Mouse (Mus musculus) inflammation-experienced regulatory T-cells, adult 6 months (primary cell): Measurements from ENCODE around the gene Heatr6. TPM values are rescaled to one million over a fixed set of nuclear protein-coding genes. Genes with fewer than 3 reads are reported as not detected.
A peak's percentile ranks its signal among the peaks of the same experiment; 100 is the strongest.

Experiments used
- ATAC-seq: one replicate; pipeline ENCODE4 v1.8.0; 2017
- polyA plus RNA-seq, 3 experiments: library from polyadenylated mRNA; unstranded; fragments of 100-300 nt; shearing (Covaris generic); gene quantifications; one replicate each; pipeline ENCODE4 v1.2.1; 2017

The Heatr6 gene
- polyA plus RNA-seq: 10 to 100 TPM; 28.7 to 42.7 (median 36.0) TPM

DNA sequence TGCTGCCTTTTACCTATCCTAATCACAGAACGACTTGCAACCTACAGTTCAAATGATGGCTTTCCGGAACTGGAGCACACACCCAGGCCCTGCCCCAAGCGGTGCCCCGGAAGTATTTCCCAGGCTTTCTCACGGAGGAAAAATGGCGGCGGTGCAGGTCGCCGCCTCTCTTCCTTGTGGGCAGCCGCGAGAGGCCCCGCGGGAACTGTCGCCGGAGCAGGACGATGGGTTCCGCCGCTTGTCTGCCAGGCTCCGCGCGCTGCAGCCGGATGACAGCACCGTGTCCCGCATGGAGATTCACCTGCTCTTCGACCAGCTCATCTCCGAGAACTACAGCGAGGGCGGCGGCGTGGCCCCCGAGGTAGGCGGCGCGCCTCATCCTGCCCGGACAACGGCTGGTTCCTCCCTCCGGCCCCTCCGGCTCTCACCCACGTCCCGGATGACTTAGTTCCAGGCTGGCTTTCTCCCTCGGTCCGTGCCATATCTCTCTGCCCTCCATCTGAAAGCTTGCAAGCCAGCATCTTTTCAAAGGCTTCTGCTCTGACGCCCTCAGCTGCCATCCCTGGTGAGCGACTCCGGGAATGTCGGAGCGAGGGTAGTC, at the start of gene Heatr6:
TSS of gene Heatr6 (plus strand) at position 116 of the 601 bp plus-strand sequence.
- peak; percentile 90 for ATAC-seq

DNA sequence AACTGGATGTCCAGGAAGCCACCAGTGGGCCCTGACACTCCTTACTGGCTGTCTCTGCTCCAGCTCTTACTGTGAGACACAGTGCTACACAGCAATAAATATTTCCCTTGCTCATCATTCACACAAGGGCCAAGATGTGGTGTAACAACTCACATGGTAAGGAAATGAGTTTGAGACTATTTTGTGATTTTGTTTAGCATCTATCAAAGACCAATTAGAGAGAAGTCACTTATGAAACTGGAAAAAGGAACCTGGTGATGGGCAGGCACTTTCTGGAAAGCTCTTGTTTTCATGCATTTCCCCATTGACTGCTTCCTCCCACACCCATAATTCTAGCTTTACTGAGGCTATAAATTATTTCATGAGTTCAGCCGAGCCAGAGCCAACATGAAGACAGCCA, 49.8 kb upstream of the Heatr6 start, which contains the start of gene Wfdc17:
TSS of gene Wfdc17 (plus strand) at position 287 of the 400 bp plus-strand sequence.
- no peak for ATAC-seq

DNA sequence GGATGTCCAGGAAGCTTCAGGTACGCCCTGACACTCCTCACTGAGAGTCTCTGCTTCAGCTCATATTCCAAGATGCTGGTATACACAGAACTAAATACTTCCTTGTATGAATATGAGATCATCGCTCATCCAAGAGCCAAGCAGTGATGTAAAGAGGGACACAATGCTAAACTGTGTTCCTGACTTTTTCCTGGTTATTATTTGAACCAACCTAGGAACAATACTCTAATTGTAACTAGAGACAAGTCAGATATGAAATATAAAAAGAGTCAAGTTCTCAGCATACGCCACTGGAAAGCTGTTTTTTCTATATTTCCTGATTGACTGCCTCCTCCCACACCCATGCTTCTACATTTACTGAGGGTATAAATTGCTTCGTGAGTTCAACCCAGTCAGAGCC, 44.8 kb upstream of the Heatr6 start, which contains the start of gene Wfdc18:
TSS of gene Wfdc18 (plus strand) at position 301 of the 400 bp plus-strand sequence.
- no peak for ATAC-seq

DNA sequence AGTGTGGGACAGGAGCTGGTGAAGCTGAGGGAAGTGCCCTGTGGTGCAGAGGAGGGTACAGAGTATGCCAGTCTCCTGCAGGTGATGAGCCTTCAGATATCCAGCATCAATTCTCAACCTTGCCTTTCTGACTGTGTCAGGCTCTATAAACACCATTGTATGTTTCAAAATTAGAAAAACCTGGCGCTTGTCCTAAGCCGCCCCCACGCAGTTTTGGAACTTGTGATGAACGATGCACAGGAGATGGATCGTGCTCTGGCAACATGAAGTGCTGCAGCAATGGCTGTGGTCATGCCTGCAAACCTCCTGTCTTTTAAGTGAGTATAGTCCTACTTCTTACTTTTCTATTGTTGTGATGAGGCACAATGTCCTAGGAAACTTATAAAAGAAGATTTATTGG, 43.8 kb upstream of the Heatr6 start:
- ATAC-seq: no peak

DNA sequence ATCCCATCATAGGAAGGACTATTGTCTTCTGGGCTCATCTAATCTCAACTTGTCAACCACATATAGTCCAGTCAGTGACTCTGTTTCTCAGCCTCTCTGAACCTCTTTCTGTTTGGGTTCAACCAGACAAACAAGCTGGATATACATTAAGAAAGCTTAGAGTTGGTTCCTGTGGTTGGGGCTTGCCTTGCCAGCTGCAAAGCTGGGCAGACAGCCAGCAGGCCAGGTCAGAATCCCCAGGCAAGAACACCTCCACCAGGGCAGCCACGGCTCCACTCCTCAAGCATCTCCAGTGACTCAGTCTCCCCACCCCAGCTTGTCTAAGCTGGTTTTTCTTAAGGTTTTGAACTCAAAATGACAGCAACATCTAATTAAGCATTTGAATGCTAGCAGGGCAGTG, 40.8 kb upstream of the Heatr6 start:
- no peak for ATAC-seq

DNA sequence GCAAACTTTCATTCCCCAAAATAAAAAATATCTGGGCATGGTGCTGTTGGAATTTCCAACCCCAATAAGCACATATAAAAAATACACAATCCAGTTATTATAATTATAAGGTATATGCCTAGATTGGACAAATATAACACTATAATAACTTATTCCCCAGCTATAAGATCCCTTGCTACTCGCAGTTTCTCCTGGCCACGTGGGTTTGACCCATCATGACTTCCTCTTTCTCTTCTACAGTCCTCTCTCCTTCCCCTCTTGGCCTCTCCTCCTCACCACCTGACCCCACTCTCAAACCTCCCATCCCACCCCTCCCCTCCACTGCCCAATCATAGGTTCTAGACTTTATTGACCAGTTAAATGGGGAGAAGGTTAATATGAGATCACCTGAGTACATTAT, 39.6 kb upstream of the Heatr6 start:
- ATAC-seq: no peak

DNA sequence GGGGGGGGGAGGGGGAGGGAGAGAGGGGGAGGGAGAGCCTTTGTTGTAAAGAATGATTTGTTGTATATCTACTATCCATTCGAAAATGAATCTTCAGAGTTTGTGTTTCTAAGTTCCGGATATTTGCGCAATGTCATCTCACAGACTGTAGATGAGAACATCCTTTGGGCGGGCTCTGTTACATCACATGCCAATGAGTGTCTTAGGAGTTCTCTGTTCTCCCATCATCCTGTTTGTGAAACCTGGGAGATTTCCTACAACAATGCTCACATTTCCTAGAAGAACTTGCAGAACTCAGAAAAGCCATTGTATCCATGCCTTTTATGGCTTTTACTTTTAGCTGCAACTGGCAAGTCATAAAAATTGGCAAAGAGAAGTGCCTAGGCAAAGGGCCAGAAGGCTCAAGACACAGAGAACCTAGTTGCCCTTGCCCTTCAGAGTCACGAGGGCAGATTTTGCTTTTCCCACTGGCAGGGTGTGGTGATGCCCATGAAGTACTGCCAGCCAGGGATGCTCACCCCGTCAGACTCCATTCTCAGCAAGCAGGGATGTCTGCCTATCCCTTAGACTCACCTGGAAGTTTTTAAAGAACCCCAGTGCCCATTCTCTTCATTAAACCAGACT, 36.3 kb upstream of the Heatr6 start:
- ATAC-seq: no peak

DNA sequence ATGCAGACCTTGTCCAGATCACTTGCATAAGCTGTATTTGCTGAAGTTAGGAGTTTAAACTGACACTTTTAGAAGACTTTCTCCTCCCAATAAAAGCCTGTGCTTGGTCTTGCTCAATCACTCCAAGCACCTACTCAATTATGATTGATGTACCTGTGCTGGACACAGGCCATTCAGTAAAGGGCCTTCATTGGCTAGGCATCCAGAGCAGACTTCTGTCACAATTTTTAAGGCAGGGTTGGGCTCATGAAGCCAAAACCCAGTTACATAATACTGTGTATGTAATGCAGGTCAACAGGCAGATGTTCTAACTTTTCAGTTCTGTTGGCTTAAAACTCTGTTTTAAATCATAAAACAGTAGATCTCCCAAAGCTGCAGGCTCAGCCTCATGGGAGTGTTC, 32.7 kb upstream of the Heatr6 start:
- ATAC-seq: no peak

DNA sequence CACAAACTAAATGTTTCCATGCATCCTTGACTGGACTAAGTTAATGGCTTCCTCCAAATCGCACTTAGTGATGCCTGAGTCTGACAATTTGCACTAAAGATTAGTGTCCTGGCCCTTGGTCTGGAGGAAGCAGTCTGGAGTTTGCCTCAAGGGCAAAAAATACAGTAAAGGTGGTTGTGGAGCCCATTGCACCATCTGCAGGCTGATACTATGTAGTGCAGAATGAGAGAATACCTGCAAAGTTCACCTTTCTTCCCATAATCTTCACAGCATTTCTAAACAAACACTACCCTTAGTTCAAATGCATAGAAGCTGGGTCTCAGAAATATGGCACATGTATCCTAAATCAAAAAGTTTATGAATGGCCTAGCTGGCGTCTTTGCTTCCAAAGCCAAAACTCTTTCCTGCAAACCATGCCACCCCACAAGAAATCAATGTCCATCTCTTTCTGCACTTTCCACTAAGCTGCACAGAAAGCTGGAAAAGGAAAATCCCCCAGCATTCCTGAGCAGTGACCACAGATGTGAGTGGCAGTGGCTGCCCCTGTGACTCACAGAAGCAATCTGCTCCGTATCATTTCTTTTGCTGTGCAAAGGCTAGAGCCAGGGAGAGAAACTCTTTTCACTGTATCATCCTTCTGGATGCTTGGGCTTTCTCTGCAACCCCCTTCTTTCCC, 24.6 kb upstream of the Heatr6 start:
- ATAC-seq: no peak

DNA sequence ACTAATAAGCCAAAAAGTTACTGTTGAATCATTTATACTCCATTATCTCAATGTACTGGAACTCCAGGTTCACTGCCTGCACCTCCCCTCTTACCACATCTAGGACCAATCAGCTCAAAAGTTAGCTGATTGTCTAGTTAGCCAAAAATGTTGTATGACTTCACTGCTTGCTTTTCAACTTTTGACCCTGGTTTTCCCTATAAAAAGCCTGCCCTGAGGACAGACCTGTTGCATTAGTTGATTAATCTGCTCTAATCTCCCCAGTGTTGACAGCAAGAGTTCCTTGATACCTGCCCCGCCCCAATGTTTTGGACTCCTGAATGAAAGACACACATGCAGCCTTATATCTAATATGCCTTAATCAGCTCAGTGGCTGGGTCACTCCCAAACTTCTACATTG, 22.4 kb upstream of the Heatr6 start:
- ATAC-seq: no peak

DNA sequence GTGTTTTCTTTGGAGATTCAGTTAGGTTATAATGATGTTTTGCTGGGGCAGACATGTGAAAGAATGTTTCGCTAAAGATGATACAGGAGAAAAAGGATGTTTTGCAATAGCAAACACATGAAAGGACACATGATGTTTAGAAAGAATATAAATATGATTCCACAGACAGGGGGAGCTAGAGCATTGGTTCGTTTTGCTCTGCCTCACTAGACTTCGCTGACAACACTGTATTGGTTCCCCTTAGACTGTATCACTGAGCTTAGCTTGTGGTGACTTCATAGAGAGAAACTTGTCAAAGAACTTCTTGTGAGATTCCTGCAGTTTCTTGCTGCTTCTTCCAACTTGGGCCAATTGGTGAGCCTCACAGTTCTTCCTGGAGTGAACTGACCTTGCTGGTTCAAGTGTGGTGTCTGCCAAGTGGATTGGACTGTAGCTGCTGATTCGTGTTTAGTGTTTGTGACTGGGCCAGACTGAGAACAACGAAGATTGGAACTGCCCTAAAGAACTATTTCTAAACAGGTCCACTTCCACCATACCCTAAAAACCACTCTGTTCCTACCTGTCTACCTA, 20.3 kb upstream of the Heatr6 start:
- ATAC-seq: no peak

DNA sequence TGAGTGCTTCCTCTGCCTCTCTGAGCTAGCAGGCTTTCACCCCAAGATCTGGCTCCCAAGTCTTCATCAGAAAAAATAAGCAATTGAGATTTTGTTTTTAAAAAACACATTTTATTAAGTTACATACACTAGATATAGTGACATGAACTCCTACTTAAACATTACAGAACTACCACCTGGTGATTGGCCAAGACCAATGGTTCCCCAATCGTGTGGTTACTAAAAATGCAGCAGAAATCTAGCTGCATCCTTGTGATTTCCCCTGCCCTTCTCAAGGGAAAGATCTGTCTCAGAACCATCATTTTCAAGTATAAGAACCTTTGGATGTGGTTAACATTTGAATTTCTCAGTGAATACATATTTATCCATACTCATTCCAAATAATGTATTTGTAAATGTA, 19.3 kb upstream of the Heatr6 start:
- no peak for ATAC-seq

DNA sequence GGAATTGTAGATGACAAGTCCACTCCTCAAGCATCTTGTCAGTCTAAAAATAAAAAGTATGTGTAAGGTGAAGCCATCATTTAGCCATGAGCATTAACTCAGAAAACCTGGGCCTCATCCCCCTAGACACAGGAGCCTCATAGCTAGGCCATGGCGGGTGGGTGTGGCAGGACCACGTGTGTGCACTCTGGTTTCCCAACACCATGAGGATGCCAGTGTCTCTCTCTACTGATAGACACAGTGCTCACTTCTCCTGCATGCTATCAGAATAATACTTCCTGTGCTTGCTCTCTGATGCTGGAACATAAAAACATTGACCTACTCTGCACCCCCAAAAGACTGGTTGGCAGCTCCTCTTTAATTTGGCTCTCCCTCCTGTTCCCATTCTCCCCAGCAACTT, 17.6 kb upstream of the Heatr6 start:
- ATAC-seq: no peak

DNA sequence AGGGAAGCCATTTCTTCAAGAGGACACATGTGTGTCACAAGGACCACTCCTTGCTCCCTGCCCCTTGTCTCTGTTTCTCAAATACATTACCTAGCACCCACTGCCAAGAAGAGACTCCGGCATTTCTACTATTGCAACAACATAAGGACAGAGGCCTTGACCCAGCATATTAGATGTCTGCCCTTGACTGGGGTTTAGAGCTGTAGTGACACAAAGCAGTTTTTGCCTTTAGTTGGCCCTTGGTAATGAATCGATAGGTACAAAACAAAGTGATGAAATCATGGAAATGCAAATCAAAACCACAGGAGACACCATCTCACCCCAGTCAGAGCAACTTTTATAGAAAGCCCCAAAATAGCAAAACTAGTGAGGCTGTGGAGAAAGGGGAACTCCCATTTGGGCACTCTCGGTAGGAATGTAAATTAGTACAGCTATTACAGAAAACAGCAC, 16.4 kb upstream of the Heatr6 start:
- peak; percentile 93 for ATAC-seq

DNA sequence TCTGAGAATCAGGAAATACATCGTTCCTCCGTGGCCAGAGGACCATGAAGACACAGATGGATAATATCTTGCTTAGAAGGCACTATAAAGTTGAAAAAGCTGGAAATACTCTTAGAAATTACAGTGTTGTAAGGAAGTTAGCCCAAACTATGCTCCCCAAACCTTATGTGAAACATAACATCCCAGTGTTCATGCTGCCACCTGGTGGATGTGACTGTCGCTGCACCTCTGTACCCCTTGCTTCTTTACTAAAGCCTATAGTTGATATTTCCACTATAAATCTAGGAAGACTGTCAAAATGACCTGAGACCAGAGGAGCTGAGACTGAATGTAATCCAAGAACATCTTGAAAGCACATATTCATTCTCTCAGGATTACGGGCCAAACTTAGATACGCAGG, 14.3 kb upstream of the Heatr6 start:
- ATAC-seq: peak; percentile 33

DNA sequence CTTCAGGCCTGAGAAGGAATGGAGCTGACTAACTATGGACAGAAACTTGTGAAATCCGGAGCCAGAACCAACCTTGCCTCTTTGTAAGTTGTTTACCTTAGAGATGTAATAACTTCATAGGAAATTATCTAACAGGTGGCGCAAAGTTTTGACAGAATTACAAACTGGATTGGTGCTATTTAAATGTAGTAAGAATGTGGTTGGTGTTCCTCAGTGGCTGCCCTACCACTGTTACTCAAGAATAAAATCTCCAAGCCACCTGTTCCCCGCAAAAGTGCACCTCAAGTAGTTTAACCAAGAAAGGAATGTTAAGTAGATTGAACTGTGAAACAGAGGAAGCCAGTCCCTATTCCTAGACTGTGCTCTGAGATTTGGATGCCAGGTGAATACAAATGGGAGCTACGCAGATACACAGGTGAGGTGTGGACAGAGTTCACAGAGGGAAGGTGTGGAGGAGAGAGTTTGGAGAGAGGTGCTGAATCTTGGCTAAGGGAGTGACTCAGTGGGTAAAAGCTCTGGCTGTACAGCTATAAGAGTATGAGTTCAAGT, 13.0 kb upstream of the Heatr6 start:
- no peak for ATAC-seq

DNA sequence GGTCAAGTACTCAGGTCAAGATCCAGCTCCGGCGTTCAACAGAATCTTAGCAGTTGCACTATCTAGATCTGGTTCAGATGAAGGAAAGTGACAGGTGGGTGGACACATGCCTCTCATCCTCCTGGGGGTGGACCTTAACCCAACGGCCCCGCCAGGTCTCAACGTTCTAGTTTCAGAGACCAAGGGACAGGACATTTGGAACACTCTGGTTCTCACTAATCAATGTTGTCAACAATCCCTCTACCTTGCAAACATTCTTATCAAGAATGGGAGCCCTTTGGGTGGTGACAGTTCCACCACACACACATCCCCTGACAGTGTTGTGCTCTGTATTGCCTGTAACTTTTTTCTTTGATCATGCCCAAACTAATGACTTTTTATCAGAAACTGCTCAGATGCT, 11.7 kb upstream of the Heatr6 start:
- ATAC-seq: no peak

DNA sequence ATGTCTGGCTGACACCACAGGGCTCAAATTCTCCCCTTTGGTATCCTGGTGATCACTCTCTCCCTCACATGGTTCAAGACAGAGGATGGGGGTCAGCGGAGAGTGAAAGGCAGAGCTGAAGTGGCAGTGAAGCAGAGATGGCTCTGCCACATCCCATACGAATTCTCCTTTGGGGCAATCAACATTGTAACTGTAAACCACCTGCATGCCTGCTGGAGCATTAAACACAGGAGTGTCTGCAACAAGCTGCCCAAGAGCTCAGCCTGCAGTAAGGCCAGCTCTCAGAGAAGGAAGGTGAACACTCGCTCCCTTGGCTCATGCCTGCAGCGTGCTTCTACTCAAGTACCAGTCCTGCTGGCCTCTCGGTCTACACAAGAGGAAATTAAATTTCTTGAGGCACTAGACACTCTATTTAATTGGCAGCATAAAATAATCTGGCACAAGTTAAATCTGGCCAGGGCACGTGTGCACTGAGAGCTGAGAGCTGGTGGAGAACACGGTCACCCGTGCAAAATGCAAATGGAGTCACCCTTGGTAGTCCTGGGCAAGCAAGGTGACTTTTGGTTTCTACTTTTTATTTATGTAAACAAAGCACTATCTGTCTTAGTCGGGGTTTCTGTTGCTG, 10.7 kb upstream of the Heatr6 start:
- ATAC-seq: no peak

DNA sequence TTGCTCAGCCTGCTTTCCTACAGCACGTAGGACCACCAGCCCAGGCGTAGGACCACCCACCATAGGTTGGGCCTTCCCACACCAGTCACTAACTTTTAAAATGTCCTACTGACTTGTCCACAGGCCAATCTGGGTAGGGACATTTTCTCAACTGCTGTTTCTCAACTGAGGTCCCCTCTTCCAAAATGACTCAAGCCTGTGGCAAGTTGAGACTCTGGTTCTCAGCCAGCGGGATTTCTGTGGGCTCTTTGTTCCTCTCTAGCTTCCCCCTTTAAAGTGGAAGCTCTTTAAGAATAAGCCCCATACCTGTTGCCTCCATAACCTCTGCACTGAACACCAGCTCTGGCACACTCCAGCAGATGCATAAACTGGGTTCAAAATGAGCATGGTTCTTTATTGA, 10.0 kb upstream of the Heatr6 start:
- no peak for ATAC-seq

DNA sequence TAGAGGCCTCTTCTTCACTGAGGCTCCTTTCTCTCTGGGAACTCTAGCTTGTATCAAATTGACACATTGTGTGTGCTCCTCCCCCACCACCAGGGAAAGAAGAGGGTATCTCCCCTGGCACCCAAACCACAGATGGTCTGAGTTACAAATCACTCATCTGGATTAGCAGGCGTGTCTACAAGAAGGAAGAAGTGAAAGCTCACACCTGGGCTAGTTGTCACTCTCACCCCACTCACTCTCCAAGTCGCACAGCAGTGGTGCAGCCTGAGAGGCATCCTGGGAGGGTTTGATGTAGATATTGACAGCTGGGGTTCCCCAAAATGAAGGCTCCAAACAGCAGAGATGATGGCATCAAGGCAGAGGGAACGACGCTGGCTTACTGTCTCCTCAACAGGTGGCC, 7.3 kb upstream of the Heatr6 start:
- no peak for ATAC-seq

DNA sequence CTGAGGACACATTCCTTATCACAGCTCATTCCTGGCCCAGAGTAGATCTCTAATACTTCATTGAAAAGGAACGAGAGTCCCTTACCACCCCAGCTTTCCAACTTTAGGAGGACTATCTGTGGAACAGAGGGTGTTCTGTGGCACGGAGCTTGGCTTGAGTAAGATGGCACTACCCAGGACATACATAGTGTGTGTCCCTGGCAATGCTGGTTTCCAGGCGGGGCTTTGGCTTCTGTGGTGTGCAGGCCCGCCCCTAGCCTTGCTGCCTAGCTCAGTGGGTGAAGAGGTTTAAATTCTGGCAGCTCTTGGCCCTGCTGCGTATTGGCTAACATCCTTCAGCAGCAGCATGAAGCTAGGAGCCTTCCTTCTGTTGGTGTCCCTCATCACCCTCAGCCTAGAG, 6.8 kb upstream of the Heatr6 start, which contains the start of gene Wfdc21:
TSS of gene Wfdc21 (plus strand) at position 260 of the 400 bp plus-strand sequence.
- ATAC-seq: no peak

DNA sequence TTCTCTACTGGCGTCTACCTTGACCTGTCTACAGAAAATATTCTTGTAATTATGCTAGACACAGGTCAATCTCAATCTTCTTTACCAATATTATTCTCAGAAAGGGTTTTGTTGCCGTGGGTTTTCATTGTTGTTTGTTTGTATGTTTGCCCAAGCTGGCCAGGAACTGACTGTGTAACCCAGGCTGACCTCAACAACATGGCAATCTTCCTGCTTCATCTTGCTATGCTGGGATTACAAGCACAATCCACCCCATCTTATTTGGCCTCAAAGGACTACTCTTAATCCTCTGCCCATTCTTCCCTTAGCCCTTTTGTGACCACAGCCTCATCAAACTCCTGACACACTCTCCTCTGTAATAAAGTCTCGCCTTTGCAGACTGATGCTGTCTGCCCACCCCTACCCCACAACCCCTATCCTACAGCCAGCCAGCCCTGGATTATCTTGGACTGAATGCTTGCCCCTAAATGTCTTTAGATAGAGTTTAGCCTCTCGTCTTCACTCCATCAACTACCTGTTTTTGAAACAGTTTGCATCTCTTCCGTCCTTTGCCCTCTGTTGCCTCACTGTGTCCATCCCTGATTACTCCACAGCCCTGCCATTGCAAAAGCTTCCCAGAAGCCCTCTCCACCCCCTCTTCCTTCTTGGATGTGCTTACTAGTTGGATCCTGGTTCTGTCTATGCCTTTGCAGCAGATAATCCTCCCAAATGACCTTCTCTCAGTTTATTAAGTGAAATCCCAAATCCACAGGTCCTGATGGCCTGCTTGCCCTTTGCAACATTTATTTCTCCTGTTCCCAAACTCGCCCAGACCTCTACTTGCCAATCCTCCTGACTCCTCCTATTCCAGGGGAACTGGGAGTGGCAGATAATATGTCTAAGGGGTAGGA, 5.9 kb upstream of the Heatr6 start:
- no peak for ATAC-seq
